8 mouse cellular contexts compared by ENCODE assay signal in the genomic region with DNA sequence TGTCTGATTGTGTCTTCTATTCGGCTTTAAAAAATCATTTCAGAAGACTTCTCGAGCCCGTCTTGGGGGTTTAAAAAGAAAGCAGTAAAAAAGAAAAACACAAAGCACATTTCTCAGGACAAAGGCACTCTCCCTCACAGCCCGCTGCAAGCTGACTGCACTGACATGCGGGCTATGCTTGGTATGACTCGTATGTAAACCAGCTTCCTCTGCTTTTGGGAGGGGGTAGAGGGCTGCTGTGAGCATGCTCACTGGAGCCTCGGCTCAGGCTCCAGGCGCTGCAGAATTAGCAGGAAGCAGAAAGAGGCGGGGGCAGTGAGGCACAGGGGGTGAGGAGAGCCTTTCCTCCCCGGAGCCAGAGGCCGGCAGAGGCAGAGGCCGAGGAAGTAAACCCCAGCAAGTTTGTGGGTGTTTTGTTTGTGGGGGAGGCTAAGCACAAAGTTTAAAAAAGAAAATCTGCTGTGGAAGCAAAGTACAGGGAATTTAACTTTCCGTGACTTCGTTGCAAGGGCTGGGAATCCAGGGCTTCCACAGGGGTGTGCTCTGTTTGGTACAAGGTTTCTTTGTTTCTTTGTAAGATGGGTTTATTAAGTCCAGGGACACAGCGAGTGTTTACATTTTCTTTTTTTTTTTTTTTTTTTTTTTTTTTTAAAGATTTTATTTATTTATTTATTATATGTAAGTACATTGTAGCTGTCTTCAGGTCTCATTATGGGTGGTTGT. TPM values are rescaled to one million over a fixed set of nuclear protein-coding genes. Genes with fewer than 3 reads are reported as not detected.
DNase-seq lines count a peak whose midpoint lies in the region; ATAC-seq and TF ChIP-seq lines count a peak whose summit lies in the region.

No protein-coding gene starts in this region.

- TF ChIP-seq CTCF in liver, postnatal 0 days (IDR thresholded peaks at IDR 0.05; ENCODE audit: low read depth), result no peak

- H3K9ac ChIP-seq in forebrain, embryonic 13.5 days, result peak overlapping the region; percentile 88
- peak overlapping the region; percentile 69 for H3K9ac ChIP-seq in liver, postnatal 0 days (replicated peaks)
- peak overlapping the region; percentile 80 for H3K9ac ChIP-seq in neural tube, embryonic 12.5 days
- H3K9ac ChIP-seq in stomach, embryonic 16.5 days (ENCODE audit: low read length), result peak overlapping the region; percentile 87

- no peaks in the 10 kb centered on the region for H3K36me3 ChIP-seq in forebrain, embryonic 13.5 days (ENCODE audit: poor library complexity, severe bottlenecking)
- H3K36me3 ChIP-seq in liver, postnatal 0 days (replicated peaks; ENCODE audit: insufficient read depth, low read length), result no peaks in the 10 kb centered on the region
- no peaks in the 10 kb centered on the region for H3K36me3 ChIP-seq in neural tube, embryonic 12.5 days
- no peaks in the 10 kb centered on the region; the same call in 1 of the 2 replicates for H3K36me3 ChIP-seq in stomach, embryonic 16.5 days (ENCODE audit: control insufficient read depth, insufficient read depth, low read length)

- H3K27ac ChIP-seq in forebrain, embryonic 13.5 days, result peak overlapping the region; percentile 68
- peak overlapping the region; percentile 89 for H3K27ac ChIP-seq in liver, postnatal 0 days (ENCODE audit: low read depth)
- H3K27ac ChIP-seq in neural tube, embryonic 12.5 days, result no peak overlapping the region
- peak overlapping the region; percentile 89 for H3K27ac ChIP-seq in stomach, embryonic 16.5 days (ENCODE audit: low read length)

- H3K4me2 ChIP-seq in forebrain, embryonic 13.5 days, result peak overlapping the region; percentile 81
- H3K4me2 ChIP-seq in liver, postnatal 0 days (ENCODE audit: low read depth, low read length), result peak overlapping the region; percentile 66
- H3K4me2 ChIP-seq in neural tube, embryonic 12.5 days (replicated peaks), result peak overlapping the region; percentile 66
- peak overlapping the region; percentile 54 for H3K4me2 ChIP-seq in stomach, embryonic 16.5 days (ENCODE audit: low read depth, low read length)

- no peaks in the 10 kb centered on the region for H3K27me3 ChIP-seq in forebrain, embryonic 13.5 days
- no peaks in the 10 kb centered on the region for H3K27me3 ChIP-seq in liver, postnatal 0 days (ENCODE audit: insufficient read depth, low read length)
- H3K27me3 ChIP-seq in neural tube, embryonic 12.5 days (replicated peaks), result no peaks in the 10 kb centered on the region
- no peaks in the 10 kb centered on the region for H3K27me3 ChIP-seq in stomach, embryonic 16.5 days (ENCODE audit: control insufficient read depth, insufficient read depth, low read length)

- no peak for TF ChIP-seq EP300 in liver, postnatal 0 days (IDR thresholded peaks at IDR 0.05; ENCODE audit: low read depth)

- DNase-seq in 416B (ENCODE audit: low read depth), result peak; percentile 97
- DNase-seq in adrenal gland, postnatal 14 days, result peak; percentile 93
- peak; percentile 91 to 93 for DNase-seq in heart, postnatal 10 days
- peak; percentile 88 to 93 for DNase-seq in kidney, postnatal 4 days
- DNase-seq in liver, postnatal 0 days, result peak; percentile 80

- peak; percentile 94 for ATAC-seq in forebrain, embryonic 13.5 days
- peak; percentile 83 for ATAC-seq in liver, postnatal 0 days
- ATAC-seq in neural tube, embryonic 12.5 days (ENCODE audit: low FRiP score, low read depth), result peak; percentile 90
- ATAC-seq in stomach, embryonic 16.5 days (ENCODE audit: insufficient read depth, low FRiP score), result peak; percentile 95

- intact Hi-C loops in heart, postnatal 10 days (cut with DNase I), result loop anchor here (2.0 to 10.0 kb wide), 2 partner anchors 103 to 517 kb away; no protein-coding TSS in a partner anchor

- H3K9me3 ChIP-seq in forebrain, embryonic 13.5 days (replicated peaks), result no peaks in the 10 kb centered on the region
- H3K9me3 ChIP-seq in liver, postnatal 0 days (ENCODE audit: low read length), result no peaks in the 10 kb centered on the region
- no peaks in the 10 kb centered on the region for H3K9me3 ChIP-seq in neural tube, embryonic 12.5 days
- H3K9me3 ChIP-seq in stomach, embryonic 16.5 days (replicated peaks; ENCODE audit: control insufficient read depth, low read length), result peaks cover 1% of the 10 kb centered on the region; the same call in 1 of the 2 replicates

- peaks cover 34% of the 10 kb centered on the region for H3K4me1 ChIP-seq in forebrain, embryonic 13.5 days
- peaks cover 31% of the 10 kb centered on the region for H3K4me1 ChIP-seq in liver, postnatal 0 days (ENCODE audit: insufficient read depth)
- peaks cover 33% of the 10 kb centered on the region for H3K4me1 ChIP-seq in neural tube, embryonic 12.5 days
- H3K4me1 ChIP-seq in stomach, embryonic 16.5 days (ENCODE audit: control insufficient read depth, insufficient read depth, low read length), result peaks cover 27% of the 10 kb centered on the region

- 3% methylated on average over 15 of the region's 15 CpGs for WGBS in forebrain, embryonic 13.5 days
- 6% methylated on average over 15 of the region's 15 CpGs for WGBS in liver, postnatal 0 days (ENCODE audit: insufficient replicate concordance)
- 8% methylated on average over 15 of the region's 15 CpGs for WGBS in neural tube, embryonic 12.5 days
- WGBS in stomach, embryonic 16.5 days, result 3% methylated on average over 15 of the region's 15 CpGs

- H3K4me3 ChIP-seq in forebrain, embryonic 13.5 days, result peak overlapping the region; percentile 58
- H3K4me3 ChIP-seq in liver, postnatal 0 days (ENCODE audit: low read depth, low read length), result peak overlapping the region; percentile 70
- H3K4me3 ChIP-seq in neural tube, embryonic 12.5 days, result peak overlapping the region; percentile 57
- H3K4me3 ChIP-seq in stomach, embryonic 16.5 days (replicated peaks; ENCODE audit: low read length), result peak overlapping the region; percentile 64

RNA-seq across cellular contexts. Expression of a gene that starts 48.0 kb away (rescaled TPM):
- total RNA-seq in adrenal gland, postnatal 14 days (2021), result 60.2 and 71.6 TPM in 2 replicates
- 81.5 and 84.3 TPM in 2 replicates for polyA plus RNA-seq in forebrain, embryonic 13.5 days (2015; fragmentation: Nextera tagmentation; extraction: Ambion mirVana)
- total RNA-seq in heart, postnatal 10 days (2021), result 10 to 100 TPM; 35.9 to 42.5 TPM
- polyA plus RNA-seq in liver, postnatal 0 days (2015; fragmentation: Nextera tagmentation; extraction: Ambion mirVana), result 11.9 and 14.7 TPM in 2 replicates
- polyA plus RNA-seq in neural tube, embryonic 12.5 days (2016; fragmentation: Nextera tagmentation; extraction: Ambion mirVana), result 81.7 and 85.3 TPM in 2 replicates
- polyA plus RNA-seq in stomach, embryonic 16.5 days (2015; fragmentation: Nextera tagmentation; extraction: Ambion mirVana), result 75.1 and 77.1 TPM in 2 replicates
